Mouse (Mus musculus): Measurements from ENCODE around the gene Ppp1r1c.

DNA sequence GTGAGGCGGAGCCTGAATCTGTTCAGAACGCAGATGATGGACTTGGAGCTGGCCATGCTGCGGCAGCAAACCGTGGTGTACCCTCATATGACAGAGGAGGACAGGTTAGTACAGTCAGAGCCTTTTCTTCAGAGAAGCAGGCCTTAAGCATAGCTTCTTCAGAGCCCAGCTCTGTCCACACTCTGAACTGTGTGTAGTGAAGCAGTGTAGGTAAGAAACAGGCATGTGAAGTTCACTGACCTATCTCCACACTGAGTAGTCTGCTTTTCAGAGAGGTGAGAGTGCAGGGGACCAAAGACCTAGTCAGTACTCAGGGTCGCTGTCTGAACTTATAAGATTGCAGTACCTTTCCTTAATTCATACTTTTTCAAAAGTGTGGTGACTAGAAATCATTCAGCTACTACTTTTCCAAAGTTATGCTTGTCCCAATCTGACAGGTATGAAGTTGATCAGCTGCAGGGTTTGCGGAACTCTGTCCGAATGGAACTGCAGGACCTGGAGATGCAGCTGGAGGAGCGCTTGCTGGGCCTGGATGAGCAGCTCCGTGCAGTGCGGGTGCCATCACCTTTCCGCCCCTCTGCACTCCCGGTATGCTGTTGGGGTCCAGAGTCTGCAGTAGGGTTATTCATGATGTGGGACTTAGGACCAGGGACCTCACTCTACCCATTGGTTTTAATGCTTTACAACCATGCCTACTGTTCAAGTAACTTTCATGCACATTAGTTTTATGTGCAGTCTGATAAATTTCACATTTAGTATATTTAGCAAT, 47.0 kb upstream of the Ppp1r1c start:
- no peak for TF ChIP-seq CTCF (IDR thresholded peaks at IDR 0.05; ENCODE audit: borderline replicate concordance, control insufficient read depth, extremely low read depth, insufficient read depth, low read length, poor library complexity)
- no peak for TF ChIP-seq POLR2A (IDR thresholded peaks at IDR 0.05; ENCODE audit: control insufficient read depth, extremely low read depth, insufficient read depth, low read length, poor library complexity)

All from thymus, adult 2 months (tissue).